11 mouse cellular contexts compared by ENCODE assay signal in the genomic region with DNA sequence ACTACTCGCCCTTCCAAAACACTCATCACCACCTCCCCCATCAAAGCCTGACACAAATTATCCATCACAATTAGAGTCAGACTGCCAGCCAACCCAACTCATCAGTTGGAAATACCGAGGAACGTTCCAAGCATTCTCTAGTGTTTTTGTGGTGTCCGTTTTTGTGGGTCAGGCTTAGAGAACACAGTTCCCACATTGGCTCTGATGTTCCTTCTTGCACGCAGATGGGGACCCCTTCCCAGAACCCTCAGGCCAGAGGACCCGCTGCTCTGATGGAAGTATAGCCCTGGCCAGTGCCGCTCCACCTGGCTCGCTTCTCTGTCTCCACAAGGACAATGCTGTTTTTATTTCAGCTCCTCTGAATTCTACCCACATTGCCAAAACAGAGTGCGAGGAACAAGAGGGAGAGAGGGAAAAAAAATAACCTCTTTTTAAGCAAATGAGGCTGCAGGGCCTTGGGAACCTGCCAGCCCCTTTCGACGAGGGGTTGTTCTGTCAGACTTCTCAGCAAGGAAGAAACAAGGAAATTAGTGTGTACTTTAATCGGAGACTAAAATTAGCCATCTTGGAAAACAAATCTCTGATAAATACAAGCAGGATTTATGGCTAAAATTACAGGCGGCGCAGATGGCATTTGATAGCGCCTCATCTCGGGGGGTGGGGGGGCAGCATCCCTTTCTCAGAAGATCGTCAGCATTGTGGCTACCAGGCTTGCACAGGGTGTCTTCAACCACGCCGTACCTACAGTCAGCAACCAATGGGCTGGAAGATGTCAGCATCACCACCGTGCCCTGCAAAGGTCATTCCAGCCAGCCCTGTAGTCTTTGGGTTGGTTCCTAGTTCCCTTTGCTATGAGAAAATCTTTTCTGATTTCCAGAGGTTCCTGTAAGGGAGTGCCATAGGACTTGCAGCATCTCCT.
A peak's percentile ranks its signal among the peaks of the same experiment; 100 is the strongest.
DNase-seq lines count a peak whose midpoint lies in the region; ATAC-seq lines count a peak whose summit lies in the region.
"Had no signal": no experiment of that assay in that cellular context is flagged by ENCODE, and none has a peak within 500 bp of the region (broad histone marks: within the 10 kb centered on the region; RNA-seq: fewer than 3 reads in every experiment).

No protein-coding gene starts in this region.

- no peak for ATAC-seq in megakaryocyte, adult 5-6 weeks (ENCODE audit: poor library complexity, severe bottlenecking)
- ATAC-seq in forebrain, embryonic 16.5 days, result peak; percentile 89
- ATAC-seq: intestine, embryonic 16.5 days had no signal

- H3K27me3 ChIP-seq in megakaryocyte, embryonic 14.5 days (replicated peaks), result no peaks in the 10 kb centered on the region
- no peaks in the 10 kb centered on the region for H3K27me3 ChIP-seq in forebrain, embryonic 16.5 days (replicated peaks; ENCODE audit: control insufficient read depth, insufficient read depth, low read length)

- DNase-seq in layer of hippocampus, postnatal 36 days, result peak; percentile 40 to 50
- DNase-seq in right cerebral cortex, postnatal 10 days (ENCODE audit: low spot score in 2 of 2), result peak; percentile 79 to 86
- DNase-seq in kidney, postnatal 4 days, result no peak
- no peak for DNase-seq in urinary bladder, adult 2 months (ENCODE audit: low spot score)
- no peak for DNase-seq in T-cell, adult 2 months (ENCODE audit: low spot score)
- DNase-seq: thymus, adult 18-20 months had no signal

- 0 out of 2 replicates have a peak overlapping the region, but pooled peaks have one; percentile 29 for H3K9ac ChIP-seq in forebrain, embryonic 16.5 days (replicated peaks; ENCODE audit: low read depth, low read length)

- no peaks in the 10 kb centered on the region for H3K4me1 ChIP-seq in megakaryocyte, embryonic 14.5 days
- peaks cover 15% of the 10 kb centered on the region for H3K4me1 ChIP-seq in forebrain, embryonic 16.5 days (replicated peaks; ENCODE audit: control insufficient read depth, insufficient read depth, low read length)
- H3K4me1 ChIP-seq: heart, embryonic 10.5 days had no signal

- 14% methylated on average over 20 of the region's 20 CpGs for WGBS in forebrain, embryonic 16.5 days

- H3K36me3 ChIP-seq in megakaryocyte, embryonic 14.5 days (replicated peaks; ENCODE audit: low read length), result no peaks in the 10 kb centered on the region
- no peaks in the 10 kb centered on the region for H3K36me3 ChIP-seq in forebrain, embryonic 16.5 days (ENCODE audit: control insufficient read depth, insufficient read depth)
- H3K36me3 ChIP-seq: heart, embryonic 10.5 days had no signal

- peak overlapping the region; percentile 80 for H3K27ac ChIP-seq in forebrain, embryonic 16.5 days (ENCODE audit: low read length)
- H3K27ac ChIP-seq: heart, embryonic 10.5 days had no signal

- peaks cover 62% of the 10 kb centered on the region for H3K9me3 ChIP-seq in megakaryocyte, embryonic 14.5 days
- H3K9me3 ChIP-seq in forebrain, embryonic 16.5 days (ENCODE audit: control insufficient read depth, low read length), result 0 out of 2 replicates have a peak, but pooled peaks cover 3% of the 10 kb centered on the region

- peak overlapping the region; percentile 32 for H3K4me2 ChIP-seq in forebrain, embryonic 16.5 days (ENCODE audit: low read length)

- H3K4me3 ChIP-seq in megakaryocyte, embryonic 14.5 days (replicated peaks), result peak overlapping the region; percentile 66
- no peak overlapping the region for H3K4me3 ChIP-seq in forebrain, embryonic 16.5 days (replicated peaks; ENCODE audit: low read length)
- H3K4me3 ChIP-seq: heart, embryonic 10.5 days had no signal

Comparison
In these comparisons a context has a peak if more than half of its experiments do, and no peak if none do; other contexts are left out.
1. DNase-seq: peak in layer of hippocampus, postnatal 36 days (2 of 2) and right cerebral cortex, postnatal 10 days (2 of 2); none in kidney, postnatal 4 days (0 of 2), urinary bladder, adult 2 months (single experiment) and T-cell, adult 2 months (single experiment).